Mouse (Mus musculus): ENCODE data around the gene Brca2.
A peak's percentile ranks its signal among the peaks of the same experiment; 100 is the strongest.
"Not testable (repeated sequence)": the region's sequence is repeated elsewhere in the genome, so short reads cannot be mapped to it uniquely, and the experiment has no call there.

Gene Brca2

DNA sequence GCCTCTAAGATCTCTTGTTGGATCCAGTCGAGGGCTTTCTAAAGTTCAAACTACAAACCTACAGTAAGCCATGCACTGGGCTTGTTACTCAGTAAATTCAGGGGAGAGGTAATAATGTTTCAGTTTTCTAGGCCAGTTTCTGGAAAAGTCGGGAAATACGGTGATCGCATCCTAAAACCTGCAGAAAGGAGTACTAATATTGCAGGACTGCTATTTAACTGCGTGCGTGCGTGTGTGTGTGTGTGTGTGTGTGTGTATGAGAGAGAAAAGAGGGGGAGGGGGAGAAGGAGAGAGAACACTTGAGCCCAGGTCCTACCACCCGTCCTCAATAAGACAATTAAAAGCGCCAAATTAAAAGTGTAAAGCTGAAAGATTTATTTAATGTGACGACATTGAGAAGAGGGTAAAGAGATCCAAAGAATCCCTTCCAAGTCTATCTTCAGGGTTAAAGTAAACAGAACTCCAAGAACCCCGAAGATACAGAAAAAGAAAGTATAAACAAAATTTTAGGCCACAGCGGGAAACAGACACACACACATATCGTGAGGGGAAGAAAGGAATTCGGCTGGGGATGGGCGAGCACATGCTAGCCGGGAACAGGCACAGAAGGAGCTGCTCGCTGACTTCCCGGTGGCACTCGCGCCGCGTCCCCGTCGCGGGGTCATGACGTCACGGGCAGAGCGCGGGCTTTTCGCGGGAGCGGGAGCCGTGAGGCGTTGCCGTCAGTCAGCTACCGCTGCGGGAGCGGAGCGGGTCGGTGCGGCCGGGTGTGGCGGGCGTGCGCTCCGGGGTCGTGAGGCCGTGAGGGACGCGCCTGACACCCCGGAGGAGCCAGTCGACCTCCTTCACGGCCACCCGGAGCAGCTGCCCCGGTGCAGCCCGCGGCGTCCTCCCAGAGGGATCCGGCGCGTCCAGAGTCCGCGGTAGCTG is at the start of gene Brca2:
TSS of gene Brca2 (plus strand) at position 694 of the 930 bp plus-strand sequence.
- DNase-seq (ENCODE audit: low read depth, low spot score): peak; percentile 87

DNA sequence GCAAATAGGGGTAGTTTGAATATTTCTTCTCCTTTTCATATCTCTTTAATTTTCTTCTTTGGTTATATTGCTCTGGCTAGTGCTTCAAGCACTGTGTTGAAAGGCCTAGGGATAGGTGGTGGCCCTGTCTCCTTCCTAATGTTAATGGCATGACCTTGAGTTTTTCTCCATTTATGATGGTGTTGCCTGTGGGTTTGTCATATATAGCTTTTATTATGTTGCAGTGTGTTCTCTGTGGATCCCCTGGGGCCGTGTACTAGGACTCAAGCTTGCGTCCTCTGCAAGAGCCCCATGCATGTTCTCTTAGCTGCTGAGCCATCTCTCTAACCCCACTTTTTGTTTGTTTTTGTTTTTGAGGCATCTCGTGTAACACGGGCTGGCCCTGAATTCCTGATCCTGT is 45.1 kb upstream of the Brca2 start:
- DNase-seq (ENCODE audit: low read depth, low spot score): no peak

DNA sequence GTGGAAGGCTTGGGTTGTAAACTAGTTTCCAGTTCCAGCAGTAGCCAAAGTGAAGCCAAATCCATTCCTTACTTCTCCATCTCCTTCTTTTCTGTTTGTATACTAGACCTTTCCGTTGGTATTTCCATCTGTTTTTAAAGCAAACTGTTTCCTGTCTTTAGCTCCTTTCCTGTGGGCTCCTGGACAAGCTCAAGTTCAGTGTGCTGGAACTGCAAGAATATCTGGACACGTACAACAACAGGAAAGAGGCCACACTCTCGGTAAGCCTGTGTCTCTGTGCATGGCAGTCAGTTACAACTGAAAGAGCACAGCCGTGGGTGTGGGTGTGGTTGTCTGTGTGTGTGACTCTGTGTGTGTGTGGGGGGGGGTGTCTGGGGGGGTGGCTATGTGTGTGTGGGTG is 43.8 kb upstream of the Brca2 start:
- DNase-seq (ENCODE audit: low read depth, low spot score): no peak

DNA sequence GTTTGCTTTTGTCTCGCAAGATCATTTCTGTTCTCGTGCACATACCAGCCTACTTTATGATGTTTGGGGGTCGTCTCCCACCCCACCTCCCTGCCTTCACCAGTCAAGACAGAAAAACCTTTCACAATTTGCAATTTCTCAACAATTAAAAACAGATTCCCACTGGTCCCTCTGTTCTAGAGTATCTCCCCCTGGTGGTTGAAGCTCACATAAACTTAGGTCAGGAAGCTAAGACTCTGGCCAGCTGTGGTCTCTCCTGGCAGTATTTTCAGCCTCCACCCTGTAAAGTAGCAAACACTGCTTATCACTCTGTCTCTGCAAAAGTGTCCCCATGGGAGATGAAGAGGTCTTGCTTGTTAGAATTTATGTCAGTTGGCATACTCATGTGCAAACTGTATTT is 37.2 kb upstream of the Brca2 start:
- peak; percentile 30 for DNase-seq (ENCODE audit: low read depth, low spot score)

DNA sequence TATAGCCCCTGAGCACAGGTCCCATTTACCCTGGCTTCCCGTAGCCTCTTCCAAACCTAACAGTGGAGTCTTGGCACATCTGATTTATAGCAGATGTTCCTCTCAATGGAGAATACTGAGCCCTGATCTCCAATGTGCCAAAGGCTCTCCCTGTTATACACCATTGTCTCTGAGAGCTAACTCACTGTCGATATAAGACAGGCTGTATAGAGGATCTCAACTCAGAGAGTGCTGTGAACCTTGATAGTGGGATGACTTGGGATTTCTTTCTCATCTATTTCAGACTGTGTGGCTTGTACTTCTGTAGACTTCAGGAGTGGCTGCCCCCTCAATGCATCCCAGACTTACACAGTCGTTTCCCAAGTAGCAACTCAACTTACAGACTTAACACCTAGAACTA is 32.1 kb upstream of the Brca2 start:
- no peak for DNase-seq (ENCODE audit: low read depth, low spot score)

DNA sequence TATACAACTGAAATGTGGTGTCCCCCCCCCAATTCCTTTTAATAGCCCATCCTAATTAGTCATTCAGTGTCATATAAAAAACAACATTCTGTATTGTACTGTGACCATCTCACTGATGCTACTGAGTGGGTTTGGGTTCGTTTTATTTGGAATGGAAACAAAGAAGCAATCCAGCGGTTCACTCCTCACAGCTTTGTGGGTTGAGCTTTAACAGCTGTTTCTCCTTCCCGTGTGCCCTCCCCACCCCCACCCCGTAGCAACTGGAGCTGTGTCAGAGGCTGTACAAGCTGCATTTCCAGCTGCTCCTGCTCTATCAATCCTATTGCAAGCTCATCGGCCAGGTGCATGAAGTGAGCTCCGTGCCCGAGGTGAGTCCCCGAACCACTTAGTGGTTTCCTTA is 31.6 kb upstream of the Brca2 start:
- DNase-seq (ENCODE audit: low read depth, low spot score): peak; percentile 23

DNA sequence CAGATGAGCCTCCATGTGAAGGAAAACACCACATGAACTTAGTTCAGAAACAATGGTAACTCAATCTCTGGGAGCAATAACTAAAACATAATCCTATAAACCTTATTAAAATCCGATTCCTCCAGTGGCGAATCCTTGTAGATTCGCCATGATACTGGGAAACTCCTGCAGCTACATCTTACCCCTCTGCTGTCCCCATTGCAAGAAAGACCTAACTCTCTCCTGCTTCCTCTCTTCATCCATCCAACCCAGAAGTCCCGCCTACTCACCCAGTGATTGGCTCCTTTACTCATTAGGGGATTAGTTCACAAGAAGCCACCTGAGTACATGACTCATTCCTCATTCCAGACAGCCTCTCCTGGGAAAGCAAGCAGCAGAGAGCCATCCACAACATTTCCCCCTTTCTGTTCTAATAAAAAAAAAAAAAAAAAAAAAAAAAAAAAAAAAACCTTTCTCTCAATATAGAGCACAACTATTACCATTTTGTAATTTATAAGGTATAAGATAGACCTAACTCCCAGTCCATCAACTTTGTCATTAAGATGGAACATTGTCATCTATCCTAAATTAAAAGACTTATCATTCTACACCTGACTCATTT is 30.8 kb upstream of the Brca2 start:
- DNase-seq (ENCODE audit: low read depth, low spot score): not testable (repeated sequence)

DNA sequence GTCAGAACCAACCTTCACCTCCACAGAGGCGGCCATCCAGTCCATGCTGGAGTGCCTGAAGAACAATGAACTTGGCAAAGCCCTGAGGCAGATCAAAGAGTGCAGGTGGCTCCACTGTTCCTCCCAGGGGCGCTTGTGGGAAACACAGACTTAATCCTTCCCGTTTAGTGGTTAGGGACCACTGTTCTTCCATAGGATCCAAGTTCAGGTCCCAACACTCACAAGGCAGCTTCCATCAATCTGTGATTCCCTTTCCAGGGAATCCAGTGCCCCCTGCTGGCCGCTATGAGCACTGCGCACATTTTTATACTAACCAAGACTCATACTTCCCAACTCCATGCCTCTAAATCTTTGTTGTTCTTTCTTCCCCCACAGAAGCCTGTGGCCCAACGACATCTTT is 26.6 kb upstream of the Brca2 start:
- DNase-seq (ENCODE audit: low read depth, low spot score): peak; percentile 16

DNA sequence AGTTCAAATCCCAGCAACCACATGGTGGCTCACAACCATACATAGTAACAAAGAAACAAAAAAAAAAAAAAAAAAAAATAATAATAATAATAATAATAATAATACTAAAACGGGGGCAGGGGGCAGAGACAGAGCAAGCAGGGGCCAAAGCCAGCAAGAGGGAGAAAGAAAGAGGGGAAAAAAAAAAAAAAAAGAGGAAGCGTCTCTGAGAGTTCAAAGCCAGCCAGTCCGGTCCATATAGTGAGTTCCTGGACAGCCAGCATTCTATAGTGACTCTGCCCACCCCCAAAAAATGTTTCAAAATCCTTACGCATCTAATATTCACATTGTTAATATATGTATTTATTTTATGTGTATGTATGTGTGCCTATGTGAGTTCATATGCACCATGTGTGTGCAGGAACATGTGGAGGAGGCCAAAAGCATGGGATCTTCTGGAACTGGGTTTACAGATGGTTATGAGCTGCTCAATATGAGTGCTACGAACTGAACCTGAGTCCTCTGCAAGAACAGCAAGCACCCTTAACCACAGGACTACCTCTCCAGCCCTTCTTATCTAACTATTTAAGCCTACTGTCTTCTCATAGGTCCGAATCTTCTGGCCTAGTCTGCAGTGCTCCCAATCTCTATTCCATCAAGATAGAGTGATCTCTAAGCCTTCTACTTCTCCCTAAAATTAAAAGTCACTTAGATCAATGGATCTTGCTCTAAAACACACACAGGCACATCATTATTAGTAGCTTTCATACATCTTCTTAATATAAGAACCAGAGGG is 11.8 kb upstream of the Brca2 start:
- no peak for DNase-seq (ENCODE audit: low read depth, low spot score)

DNA sequence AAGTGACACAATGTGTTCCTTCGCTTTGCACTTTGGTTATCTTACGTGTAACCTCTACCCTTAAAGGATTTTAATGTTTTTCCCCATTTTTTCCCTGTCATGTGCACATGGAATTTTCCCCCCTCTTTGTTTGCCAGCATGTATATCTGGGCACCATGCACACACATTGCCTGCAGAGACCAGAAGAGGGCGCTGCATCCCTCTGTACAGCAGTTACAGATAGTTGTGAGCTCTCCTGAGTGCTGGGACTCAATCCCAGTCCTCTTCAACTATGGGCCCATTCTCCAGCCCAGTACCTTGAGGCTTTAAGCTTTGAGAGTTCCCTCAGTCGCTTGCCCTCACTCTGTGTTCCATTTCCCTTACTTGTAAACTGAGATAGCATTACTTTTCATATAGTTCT is 9.2 kb upstream of the Brca2 start:
- no peak for DNase-seq (ENCODE audit: low read depth, low spot score)

DNA sequence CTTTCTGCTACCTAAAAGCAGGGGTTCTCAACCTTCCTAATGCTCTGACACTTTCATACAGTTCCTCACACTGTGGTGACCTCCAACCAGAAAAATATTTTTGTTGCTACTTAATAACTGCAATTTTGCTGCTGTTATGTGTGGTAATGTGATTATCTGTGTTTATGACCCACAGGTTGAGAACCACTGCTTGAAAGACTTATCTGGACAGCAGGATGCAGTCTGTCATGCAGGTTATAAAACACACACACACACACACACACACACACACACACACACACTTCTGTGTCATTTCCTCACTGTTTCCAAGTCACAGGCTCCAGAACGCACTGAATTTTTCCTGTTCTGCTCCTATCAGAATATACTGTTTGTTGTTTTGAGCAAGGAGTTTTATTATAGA is 8.4 kb upstream of the Brca2 start:
- no peak for DNase-seq (ENCODE audit: low read depth, low spot score)

DNA sequence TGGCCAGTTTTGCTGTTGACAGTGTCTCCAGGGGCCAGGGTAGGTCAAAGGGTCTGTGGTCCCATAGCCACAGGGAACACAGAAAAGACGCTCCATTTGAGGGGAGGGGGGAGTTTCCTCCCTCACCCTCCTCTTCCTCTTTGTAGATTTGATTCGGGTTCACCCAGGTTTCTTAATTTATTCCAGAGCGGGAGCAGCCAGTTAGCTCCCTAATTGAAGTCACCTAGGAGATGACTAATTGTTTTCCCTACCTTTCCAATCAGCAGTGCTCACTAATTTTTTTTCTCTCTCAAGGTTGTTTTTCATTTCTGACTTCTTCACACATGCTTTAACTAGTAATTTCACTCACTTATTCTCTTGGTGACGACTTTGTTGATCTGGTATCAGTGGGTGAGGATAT is 4.4 kb upstream of the Brca2 start, which contains the start of gene Zar1l:
TSS of gene Zar1l (minus strand) at position 101 of the 400 bp plus-strand sequence.
- DNase-seq (ENCODE audit: low read depth, low spot score): no peak

DNA sequence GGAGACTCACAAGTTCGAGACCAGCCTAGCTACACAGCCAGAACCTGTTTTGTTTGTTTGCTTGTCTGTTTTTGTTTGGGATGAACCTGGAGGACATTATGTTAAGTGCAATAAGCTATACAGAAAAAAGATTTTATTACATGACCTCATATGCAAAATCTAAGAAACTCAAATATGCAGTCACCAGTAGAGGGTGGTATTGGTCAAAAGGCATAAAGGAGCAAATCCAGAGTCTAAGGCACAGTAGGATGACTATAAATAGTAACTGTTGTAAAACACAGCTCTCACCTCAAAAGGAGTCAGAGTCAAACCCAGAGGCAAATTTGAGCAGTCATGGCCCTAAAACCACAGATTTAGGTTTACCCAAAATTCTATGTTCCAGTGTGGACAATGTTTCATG is 2.9 kb upstream of the Brca2 start:
- DNase-seq (ENCODE audit: low read depth, low spot score): no peak

DNA sequence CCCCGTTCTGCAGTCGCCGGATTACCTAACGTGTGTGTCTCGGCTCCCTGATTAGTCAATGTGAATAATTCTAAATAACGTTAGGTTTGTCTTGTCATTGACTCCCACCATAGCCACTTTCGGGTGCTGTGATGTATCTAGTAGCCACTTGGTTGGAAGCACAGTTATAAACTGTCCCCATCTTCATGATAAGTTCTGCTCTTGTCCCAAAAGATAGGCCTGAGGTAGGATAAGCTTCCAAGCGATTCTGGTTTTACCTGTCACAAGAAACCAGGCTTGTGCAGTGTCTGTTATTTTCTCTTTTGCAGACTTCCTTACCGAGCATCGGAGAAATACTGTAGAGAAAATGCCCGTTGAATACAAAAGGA is 421 bp downstream of the Brca2 start:
- no peak for DNase-seq (ENCODE audit: low read depth, low spot score)

DNA sequence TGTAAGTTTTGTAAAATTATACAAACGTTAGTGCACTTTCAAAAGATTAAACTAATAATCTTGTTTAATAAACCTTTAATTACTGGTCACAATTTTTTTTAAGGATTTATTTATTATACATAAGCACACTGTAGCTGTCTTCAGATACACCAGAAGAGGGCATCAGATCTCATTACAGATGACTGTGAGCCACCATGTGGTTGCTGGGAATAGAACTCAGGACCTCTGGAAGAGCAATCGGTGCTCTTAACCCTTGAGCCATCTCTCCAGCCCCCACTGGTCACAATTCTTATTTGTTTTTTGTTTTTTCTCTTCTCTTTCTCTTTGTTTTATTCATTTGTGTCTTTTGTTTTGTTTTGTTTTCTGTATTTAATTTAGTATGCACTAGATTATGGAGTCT is 2.8 kb downstream of the Brca2 start:
- no peak for DNase-seq (ENCODE audit: low read depth, low spot score)

DNA sequence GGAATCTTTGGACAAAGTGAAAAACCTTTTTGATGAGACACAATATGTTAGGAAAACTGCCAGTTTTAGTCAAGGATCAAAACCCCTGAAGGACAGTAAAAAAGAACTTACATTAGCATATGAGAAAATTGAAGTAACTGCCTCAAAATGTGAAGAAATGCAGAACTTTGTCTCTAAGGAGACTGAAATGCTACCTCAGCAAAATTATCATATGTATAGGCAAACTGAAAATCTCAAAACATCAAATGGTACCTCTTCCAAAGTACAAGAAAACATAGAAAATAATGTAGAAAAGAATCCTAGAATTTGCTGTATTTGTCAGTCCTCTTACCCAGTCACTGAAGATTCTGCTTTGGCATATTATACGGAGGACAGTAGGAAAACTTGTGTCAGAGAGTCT is 18.9 kb downstream of the Brca2 start:
- DNase-seq (ENCODE audit: low read depth, low spot score): no peak

DNA sequence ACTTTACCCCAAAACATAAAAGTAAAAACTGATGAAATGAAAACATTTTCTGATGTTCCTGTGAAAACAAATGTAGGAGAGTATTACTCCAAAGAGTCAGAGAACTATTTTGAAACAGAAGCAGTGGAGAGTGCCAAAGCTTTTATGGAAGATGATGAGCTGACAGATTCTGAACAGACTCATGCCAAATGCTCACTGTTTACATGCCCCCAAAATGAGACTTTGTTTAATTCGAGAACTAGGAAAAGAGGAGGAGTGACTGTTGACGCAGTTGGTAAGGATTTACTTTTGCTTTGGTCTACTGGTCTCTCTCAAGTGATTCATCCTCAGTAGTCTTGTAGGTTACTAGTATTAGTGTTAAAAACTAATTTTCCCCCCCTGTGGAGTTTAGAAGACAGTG is 20.8 kb downstream of the Brca2 start:
- DNase-seq (ENCODE audit: low read depth, low spot score): no peak

DNA sequence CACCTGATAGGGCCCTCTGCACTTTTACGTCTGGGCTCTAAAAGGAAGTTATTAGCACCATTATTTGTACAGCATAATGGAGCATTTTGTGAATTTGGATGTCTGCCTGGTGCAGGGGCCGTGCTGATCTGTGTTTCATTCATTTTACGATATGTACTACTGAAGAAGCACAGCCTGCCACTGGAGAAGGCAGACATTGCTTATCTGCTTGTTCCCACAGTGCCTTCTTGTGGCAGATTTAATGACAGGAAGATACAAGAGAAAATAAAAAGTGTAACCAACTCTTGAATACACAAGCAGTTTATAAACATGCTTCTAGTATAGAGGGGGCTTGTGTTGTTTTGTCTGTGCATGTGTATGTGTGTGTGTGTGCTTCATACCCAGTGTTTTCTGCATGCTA is 29.2 kb downstream of the Brca2 start:
- no peak for DNase-seq (ENCODE audit: low read depth, low spot score)

DNA sequence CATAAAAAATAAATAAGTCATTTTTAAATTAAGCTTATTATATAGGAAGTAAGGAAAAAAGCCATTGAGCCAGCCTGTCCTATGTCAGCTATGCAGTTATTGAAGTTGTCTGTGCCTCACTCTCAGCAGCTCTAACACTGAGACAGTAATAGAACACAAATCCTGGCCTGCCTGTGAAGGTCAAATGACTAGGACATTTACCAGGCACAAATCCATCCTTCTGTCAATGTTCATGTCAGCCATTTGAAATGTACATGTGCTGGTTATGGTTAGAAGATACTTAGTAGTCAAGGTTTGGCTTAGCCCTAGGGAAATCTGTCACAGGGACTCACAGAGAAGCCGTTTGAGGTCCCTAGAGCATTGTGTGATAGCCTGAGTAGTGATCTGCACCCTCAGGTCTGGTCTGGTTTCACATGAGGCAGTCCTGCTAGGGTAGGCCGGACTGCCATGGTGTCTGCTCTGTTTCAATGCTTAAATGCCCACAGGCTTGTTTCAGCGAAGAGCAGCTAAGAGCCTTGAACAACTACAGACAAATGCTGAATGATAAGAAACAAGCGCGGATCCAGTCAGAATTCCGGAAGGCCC is 37.2 kb downstream of the Brca2 start:
- DNase-seq (ENCODE audit: low read depth, low spot score): no peak

DNA sequence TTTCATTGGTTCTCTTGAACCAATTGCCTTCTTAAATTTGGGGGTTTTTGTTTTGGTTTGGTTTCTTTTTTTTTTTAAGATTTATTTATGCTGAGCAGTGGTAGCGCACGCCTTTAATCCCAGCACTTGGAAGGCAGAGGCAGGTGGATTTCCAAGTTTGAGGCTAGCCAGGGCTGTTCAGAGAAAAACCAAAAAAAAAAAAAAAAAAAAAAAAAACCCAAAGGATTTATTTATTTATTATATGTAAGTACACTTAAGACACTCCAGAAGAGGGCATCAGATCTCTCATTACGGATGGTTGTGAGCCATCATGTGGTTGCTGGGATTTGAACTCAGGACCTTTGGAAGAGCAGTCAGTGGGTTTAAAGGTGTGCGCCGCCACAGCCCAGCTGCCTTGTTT is 38.4 kb downstream of the Brca2 start:
- no peak for DNase-seq (ENCODE audit: low read depth, low spot score)

DNA sequence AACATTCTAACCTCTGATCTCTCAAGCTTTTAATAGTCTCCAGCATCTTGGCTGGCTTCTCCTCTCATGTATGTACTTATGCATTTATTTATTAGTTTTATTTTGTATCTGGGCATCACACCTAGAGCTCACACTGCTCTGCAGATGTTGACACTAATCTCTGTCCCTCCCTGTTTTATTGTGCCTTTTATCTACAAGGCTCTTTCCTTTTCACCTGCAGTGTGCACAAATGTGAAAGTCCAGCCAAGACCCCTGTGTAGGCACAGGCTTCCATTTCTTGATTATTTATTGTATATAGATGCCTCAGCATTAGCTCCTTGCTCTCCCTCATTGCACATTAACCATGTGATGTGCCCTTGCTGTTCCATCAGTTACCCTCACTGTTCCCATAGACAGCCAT is 38.9 kb downstream of the Brca2 start:
- DNase-seq (ENCODE audit: low read depth, low spot score): no peak

DNA sequence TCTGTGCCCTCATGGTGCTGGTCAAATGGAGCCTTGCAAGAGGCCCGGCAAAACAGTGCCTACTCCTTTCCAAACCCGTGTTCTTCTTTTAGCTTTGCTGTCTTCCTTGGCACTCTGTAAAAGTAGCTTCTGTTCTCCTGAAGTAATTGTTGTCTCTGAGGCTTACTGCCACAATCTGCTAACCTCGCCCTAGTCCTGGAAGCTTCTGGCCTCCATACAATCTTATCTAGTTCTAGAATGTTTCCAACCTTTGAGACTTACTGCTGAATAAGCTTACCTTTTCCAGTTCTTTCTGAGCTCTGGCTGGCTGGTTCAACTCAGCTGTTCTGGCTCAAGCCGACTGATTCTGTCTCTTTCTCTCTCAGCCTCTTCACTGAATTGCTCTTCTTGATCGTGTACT is 39.4 kb downstream of the Brca2 start:
- DNase-seq (ENCODE audit: low read depth, low spot score): no peak

Measured in embryo, embryonic 11.5 days (tissue).